Mouse (Mus musculus) duodenum, adult 2 months (tissue): ENCODE data around the gene Cadm1. TPM values are rescaled to one million over a fixed set of nuclear protein-coding genes. Genes with fewer than 3 reads are reported as not detected.

Source experiments
- polyA plus RNA-seq: library from polyadenylated mRNA; depleted of rRNA; stranded (reverse); fragments of >200 nt; gene quantifications from 2 replicates; pipeline ENCODE4 v1.2.3, GENCODE M21; 2012; ENCODE audit warnings: low replicate concordance; rRNA removed

The Cadm1 gene
- 0.64 and 2.5 TPM in 2 replicates for polyA plus RNA-seq

DNA sequence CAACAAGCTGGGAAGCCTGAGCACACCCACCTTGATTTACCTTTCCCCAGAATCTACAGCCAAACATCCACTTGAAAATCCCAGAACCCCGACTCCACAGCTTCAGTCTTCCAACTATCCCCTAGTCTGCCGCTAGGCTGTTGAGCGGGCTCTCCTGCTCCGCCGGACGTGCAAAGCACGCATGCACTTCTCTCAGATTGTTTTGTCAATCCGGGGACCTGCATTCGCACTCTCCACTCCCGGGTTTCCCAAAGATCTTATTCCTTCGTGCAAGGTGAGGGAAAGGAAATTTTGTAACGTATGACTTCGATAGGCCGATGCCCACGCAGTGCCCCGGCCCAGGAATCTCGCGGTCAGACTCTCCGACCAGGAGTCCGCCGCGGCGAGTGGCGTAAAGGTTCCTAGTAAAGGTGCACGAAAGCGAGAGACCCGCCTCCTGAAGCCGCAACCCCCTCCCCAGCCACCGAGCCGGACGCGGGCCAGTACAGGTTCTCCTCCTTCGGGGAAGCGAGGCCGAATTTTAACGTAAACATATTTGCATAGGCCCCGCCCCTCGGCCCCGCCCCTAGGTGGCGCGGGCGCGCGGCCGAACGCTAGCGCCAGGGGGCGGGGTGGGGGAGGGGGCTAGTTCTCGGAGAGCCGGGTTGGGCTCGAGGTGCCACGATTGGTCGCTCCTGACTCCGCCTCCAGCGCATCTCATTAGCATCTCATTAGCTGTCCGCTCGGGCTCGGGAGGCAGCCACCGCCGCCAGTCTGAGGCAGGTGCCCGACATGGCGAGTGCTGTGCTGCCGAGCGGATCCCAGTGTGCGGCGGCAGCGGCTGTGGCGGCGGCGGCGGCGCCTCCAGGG, at the start of gene Cadm1:
Gene Cadm1 (plus strand): TSS at position 572 of the 849 bp plus-strand sequence.

